Mouse (Mus musculus) lung, postnatal 0 days (tissue): ENCODE results near the gene Pitpnb. TPM values are rescaled to one million over a fixed set of nuclear protein-coding genes. Genes with fewer than 3 reads are reported as not detected.

Experiments used
- ATAC-seq: fragments of 200-750 bp; cut with Nextera tagmentation; 2 replicates; pipeline ENCODE4 v1.8.0; 2017; ENCODE audit warnings: moderate library complexity
- DNase-seq: peaks from one replicate; pipeline ENCODE4 v3.0.0-alpha.2; 2016; ENCODE audit warnings: low spot score
- H3K27ac ChIP-seq: fragments of 300-500 bp; sonication (generic); 2 replicates; pipeline ENCODE4 v1.5.1; 2014; ENCODE audit warnings: antibody characterized with exemption, mild to moderate bottlenecking, low read length, mixed read lengths
- H3K27me3 ChIP-seq: fragments of 300-500 bp; sonication (generic); replicated peaks from 2 replicates; pipeline ENCODE4 v1.6.1; 2014; ENCODE audit warnings: low read length, mixed read lengths; ENCODE audit not compliant: insufficient read depth
- H3K36me3 ChIP-seq: fragments of 300-500 bp; sonication (generic); 2 replicates; pipeline ENCODE4 v1.6.1; 2014; ENCODE audit warnings: low read length, mixed read lengths; ENCODE audit not compliant: insufficient read depth
- H3K4me1 ChIP-seq: fragments of 300-500 bp; sonication (generic); 2 replicates; pipeline ENCODE4 v1.6.1; 2014; ENCODE audit warnings: antibody characterized with exemption, low read depth, low read length, mixed read lengths; ENCODE audit not compliant: insufficient read depth
- H3K4me2 ChIP-seq: fragments of 300-500 bp; sonication (generic); replicated peaks from 2 replicates; pipeline ENCODE4 v1.6.1; 2014; ENCODE audit warnings: low read depth, mild to moderate bottlenecking, low read length, moderate library complexity, mixed read lengths
- H3K4me3 ChIP-seq: fragments of 300-500 bp; sonication (generic); 2 replicates; pipeline ENCODE4 v1.5.1; 2014; ENCODE audit warnings: low read depth, low read length
- H3K9ac ChIP-seq: fragments of 300-500 bp; sonication (generic); replicated peaks from 2 replicates; pipeline ENCODE4 v1.6.1; 2014; ENCODE audit warnings: low read depth, mild to moderate bottlenecking
- H3K9me3 ChIP-seq: fragments of 300-500 bp; sonication (generic); 2 replicates; pipeline ENCODE4 v1.6.1; 2016; ENCODE audit warnings: low read length, mixed read lengths
- CTCF ChIP-seq: IDR thresholded peaks from 2 replicates; pipeline ENCODE4 v1.5.1; 2016; ENCODE audit warnings: antibody characterized with exemption, mild to moderate bottlenecking
- EP300 ChIP-seq: IDR thresholded peaks from 2 replicates; pipeline ENCODE4 v1.6.1; 2016; ENCODE audit warnings: antibody characterized with exemption, mild to moderate bottlenecking, control low read depth
- WGBS: fragments of 180-500 bp; shearing (Covaris S2); extraction: QIAGEN DNeasy Blood & Tissue Kit; methylation state at CpG from one replicate; pipeline ENCODE4 v1.1.7; 2014; 5-methylcytosine and 5-hydroxymethylcytosine counted together
- polyA plus RNA-seq: library from polyadenylated mRNA; unstranded; fragments of >200 nt; fragmentation: Nextera tagmentation; extraction: Ambion mirVana; gene quantifications from 2 replicates; pipeline ENCODE4 v1.2.1, GENCODE M21; 2015

Pitpnb gene
- polyA plus RNA-seq, 1 experiment from 2014 or later = 56.4 TPM

DNA sequence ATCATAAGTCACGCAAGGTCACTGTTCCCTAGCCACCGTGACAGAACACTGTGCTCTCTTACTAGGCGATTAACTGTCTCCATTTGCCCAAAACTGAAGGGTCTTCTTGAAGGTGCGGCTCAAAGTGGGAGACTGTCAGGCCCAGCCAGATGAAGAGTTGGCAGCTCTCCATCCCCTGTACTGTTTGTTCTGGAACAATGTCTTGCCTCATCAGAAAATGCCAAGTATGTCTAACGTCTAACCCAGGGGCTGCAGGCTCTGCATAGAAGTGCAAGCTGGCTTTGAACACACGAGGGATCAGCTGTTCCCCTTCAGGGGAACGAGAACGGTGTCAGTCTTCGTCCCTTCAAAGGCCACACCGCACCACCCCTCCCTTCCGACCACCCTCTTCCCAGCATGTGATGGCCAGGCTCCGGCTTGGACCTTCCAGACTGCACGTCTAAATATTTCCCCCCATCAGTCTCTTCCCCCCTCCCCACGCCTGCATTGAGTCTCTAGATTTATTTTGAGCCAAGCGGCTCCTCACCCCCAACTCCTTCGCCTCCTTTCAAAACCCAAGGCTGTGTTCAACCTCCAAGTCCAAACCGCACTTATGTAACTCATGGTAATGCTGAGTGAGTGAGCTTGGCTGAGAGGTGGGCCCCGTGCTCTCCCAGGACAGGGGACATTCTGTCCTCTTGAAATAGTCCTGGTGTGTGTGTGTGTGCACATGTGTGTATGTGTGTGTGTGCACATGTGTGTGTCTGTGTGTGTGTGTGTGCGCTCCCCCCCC lies 71.5 kb downstream of the Pitpnb start:
- TF ChIP-seq CTCF (no peak), EP300 (peak; percentile 64; the same call in 1 of the 2 replicates)
- Histone ChIP-seq H3K9me3 (no peaks in the 10 kb centered on the region), H3K4me2 (no peak overlapping the region), H3K4me1 (no peaks in the 10 kb centered on the region), H3K9ac (no peak overlapping the region), H3K4me3 (no peak overlapping the region), H3K36me3 (no peaks in the 10 kb centered on the region), H3K27ac (no peak overlapping the region), H3K27me3 (no peaks in the 10 kb centered on the region)
- DNase-seq (peak; percentile 78), ATAC-seq (peak; percentile 78)
- 50% methylated on average over 19 of the region's 19 CpGs for WGBS

DNA sequence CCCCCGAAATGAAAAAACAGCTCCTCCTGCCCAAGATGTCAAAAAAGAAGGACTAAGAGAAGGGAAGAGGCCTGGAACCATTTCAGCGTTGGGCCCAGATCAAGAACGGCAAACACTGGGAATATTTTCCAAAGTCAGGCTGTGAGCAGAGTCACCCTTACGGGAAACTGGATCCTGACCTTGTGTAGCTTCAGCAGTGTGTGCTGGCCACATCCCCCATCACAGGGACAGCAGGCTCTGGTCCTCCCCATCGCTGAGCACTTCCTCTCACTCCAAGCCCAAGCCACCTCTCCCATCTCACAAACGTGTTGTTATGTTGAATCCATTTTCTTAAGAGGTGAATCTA lies 72.1 kb downstream of the Pitpnb start:
- H3K36me3 ChIP-seq = no peaks in the 10 kb centered on the region
- no peak for TF ChIP-seq CTCF
- TF ChIP-seq EP300 = no peak
- no peak overlapping the region for H3K4me3 ChIP-seq
- H3K27ac ChIP-seq = no peak overlapping the region
- no peaks in the 10 kb centered on the region for H3K4me1 ChIP-seq
- no peak for ATAC-seq
- no peaks in the 10 kb centered on the region for H3K9me3 ChIP-seq
- H3K4me2 ChIP-seq = no peak overlapping the region
- 71% methylated on average over 6 of the region's 6 CpGs for WGBS
- no peaks in the 10 kb centered on the region for H3K27me3 ChIP-seq
- H3K9ac ChIP-seq = no peak overlapping the region
- no peak for DNase-seq

DNA sequence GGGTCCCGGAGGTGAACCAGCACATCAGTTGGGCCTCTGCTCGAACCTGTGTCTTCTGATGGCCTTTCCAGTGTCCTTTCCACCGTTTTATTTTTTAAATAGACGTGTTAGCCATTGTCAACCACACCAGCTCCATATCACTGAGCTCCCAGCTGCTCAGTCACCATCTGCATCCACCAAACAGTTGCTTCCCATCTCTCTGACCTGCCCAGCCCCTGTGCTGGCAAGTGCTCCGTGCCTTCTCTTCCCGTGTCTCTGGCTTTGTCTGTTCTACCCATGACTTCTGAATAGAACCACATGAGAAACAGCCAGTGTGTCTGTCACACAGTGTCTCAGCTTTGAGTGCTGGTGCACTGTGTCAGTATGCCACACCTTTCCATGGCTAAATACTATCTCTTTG lies 74.2 kb downstream of the Pitpnb start:
- Histone ChIP-seq H3K27ac (no peak overlapping the region), H3K4me2 (no peak overlapping the region), H3K9me3 (no peaks in the 10 kb centered on the region), H3K9ac (no peak overlapping the region), H3K27me3 (no peaks in the 10 kb centered on the region), H3K36me3 (no peaks in the 10 kb centered on the region), H3K4me1 (peaks cover 7% of the 10 kb centered on the region; the same call in 1 of the 2 replicates), H3K4me3 (no peak overlapping the region)
- DNase-seq = no peak
- WGBS = 75% methylated on average over 6 of the region's 6 CpGs
- no peak for TF ChIP-seq CTCF
- no peak for TF ChIP-seq EP300
- no peak for ATAC-seq

DNA sequence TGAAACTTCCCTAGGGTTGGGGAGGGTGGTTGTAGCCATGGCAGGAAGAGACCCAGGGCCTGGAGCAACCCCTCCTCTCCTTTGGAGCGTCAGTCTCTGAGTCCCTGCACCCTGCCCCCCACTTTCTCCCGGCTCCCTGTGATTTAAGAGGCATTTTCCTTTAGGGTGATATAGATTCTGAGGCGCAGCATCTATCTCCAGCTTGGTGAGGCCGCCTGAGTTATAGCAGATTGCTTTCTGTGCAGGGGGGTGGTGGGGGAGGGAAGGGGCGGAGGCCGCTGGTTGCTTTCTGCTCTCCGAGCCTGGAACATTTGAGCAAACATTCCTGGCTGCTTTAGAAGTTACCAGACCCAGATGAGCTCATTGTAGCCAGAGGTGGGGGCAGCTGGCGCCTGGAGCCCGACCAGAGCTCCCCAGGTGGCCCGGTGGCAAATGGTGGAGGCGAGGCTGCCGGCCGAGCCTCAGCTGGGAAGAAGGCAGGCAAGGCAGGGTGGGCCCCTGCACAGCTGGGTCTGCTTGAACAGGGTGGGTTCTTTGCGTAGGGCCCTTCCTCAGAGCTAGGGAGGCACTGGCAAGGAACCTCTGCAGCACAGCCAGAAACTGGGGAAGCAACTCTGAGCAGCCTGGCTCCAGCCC lies 78.0 kb downstream of the Pitpnb start:
- TF ChIP-seq EP300 (no peak), CTCF (no peak)
- Histone ChIP-seq H3K27me3 (no peaks in the 10 kb centered on the region), H3K4me3 (no peak overlapping the region), H3K36me3 (no peaks in the 10 kb centered on the region), H3K27ac (peak overlapping the region; percentile 49; the same call in 1 of the 2 replicates), H3K9ac (no peak overlapping the region), H3K9me3 (no peaks in the 10 kb centered on the region), H3K4me2 (no peak overlapping the region), H3K4me1 (peaks cover 10% of the 10 kb centered on the region; the same call in 1 of the 2 replicates)
- DNase-seq (peak; percentile 78), ATAC-seq (peak; percentile 85)
- 26% methylated on average over 14 of the region's 14 CpGs for WGBS

DNA sequence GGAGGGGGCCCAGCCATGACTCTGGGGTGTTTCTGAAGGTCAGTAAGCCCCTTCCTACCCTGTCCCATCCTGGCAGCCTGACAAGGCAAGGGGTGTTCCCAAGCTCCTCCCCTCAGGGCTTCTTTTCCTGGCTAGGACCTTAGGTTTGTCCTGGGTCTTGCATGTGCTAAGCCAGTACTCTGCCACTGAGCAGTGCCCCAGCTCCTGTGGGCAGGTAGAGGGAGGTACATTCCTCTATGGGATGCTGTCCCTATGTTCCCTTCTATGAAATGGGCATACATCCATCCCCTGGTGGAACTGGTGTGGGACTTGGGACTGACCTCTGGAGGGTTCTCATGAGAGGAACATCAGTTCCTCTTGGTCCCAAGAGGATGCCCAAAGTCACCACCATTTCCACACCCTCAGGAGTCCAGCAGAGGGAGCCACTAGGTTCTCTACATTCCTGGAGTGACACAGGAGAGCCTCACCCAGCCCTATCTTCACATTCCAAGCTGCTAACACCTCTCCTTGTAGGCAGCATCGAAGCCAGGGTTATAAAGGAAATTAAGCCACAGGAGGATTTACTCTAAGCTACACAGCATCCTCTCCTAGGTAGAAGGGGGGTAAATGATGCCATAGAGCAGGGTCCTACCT lies 79.0 kb downstream of the Pitpnb start:
- no peak overlapping the region for H3K4me3 ChIP-seq
- peak; percentile 76 for DNase-seq
- H3K27me3 ChIP-seq = no peaks in the 10 kb centered on the region
- no peaks in the 10 kb centered on the region for H3K9me3 ChIP-seq
- ATAC-seq = peak; percentile 48
- no peak overlapping the region for H3K4me2 ChIP-seq
- H3K4me1 ChIP-seq = peaks cover 10% of the 10 kb centered on the region; the same call in 1 of the 2 replicates
- WGBS = 3% methylated on average over 1 of the region's 1 CpGs
- H3K9ac ChIP-seq = no peak overlapping the region
- H3K36me3 ChIP-seq = no peaks in the 10 kb centered on the region
- H3K27ac ChIP-seq = no peak overlapping the region
- no peak for TF ChIP-seq EP300
- peak; percentile 76 for TF ChIP-seq CTCF

DNA sequence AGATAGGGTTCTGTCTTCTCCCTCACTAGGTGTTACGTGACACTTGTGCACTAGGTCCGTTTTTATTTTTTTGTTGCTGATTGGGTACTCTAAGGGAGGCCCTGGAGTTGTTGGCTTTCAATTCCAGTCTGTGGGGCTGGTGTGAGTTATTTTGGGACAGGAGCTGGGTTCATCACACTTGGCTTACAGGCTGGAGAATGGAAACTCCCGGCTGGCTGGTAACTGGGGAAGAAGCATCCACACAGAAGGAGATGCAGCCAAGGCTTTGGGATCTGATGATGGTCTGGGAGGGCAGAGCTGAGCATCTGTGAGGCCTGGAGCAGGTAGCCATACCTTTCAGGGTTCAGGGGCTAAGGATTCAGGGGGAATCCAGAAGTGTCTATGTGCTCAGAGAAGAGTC lies 80.1 kb downstream of the Pitpnb start:
- H3K36me3 ChIP-seq = no peaks in the 10 kb centered on the region
- no peaks in the 10 kb centered on the region for H3K9me3 ChIP-seq
- 60% methylated on average over 3 of the region's 3 CpGs for WGBS
- ATAC-seq (no peak), DNase-seq (no peak)
- no peak overlapping the region for H3K4me2 ChIP-seq
- no peak overlapping the region for H3K4me3 ChIP-seq
- H3K27me3 ChIP-seq = no peaks in the 10 kb centered on the region
- TF ChIP-seq EP300 (no peak), CTCF (no peak)
- H3K27ac ChIP-seq = no peak overlapping the region
- H3K9ac ChIP-seq = no peak overlapping the region
- H3K4me1 ChIP-seq = peaks cover 10% of the 10 kb centered on the region; the same call in 1 of the 2 replicates
